Mouse (Mus musculus) embryo, embryonic 10.5 days (tissue): ENCODE measurements around the gene Mrps9.

Experiments
- DNase-seq: peaks from one replicate; pipeline ENCODE4 v3.0.0-alpha.2; 2015; ENCODE audit warnings: low spot score

Gene Mrps9

GRCm38 (mm10) chr1:42906696-42907095 lies 55.7 kb downstream of the Mrps9 start:
- DNase-seq: no peak

DNA sequence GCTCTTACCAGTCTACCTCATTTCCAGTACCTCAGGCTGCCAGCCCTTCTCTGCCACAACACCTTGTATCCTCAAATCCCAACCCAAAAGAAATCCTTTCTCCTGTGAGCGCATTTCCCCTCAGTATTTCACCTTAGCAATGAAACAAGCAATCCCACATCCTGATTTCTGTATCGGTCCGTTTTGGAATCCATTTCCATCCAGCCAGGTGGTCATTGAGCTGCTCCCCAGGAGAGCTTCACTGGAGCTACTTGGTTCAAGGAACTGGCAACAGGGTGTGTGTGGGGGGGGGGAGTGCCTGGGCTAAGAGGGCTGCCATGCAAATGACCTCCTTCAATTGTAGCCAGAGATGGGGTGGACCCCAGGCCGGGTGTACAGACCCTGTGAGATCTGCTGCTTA lies 56.1 kb downstream of the Mrps9 start:
- DNase-seq: no peak

DNA sequence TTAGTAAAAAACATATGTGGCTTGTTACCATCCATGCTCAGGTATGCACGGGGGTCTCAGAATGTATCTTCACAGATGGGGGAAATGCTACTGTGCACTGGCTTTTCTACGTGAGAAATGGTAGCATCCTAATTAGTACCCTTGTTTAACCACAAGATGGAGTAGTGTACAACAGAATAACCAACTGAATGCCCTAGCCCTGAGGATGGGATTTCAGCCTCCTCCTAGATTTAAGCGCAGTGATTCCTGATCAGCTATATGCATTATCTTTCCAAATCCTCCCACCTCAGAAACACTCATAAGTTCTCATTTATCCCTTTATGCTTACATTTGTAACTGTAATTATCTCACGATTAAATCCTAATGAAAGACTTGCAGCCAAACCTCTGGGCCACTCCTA lies 64.0 kb downstream of the Mrps9 start:
- peak; percentile 76 for DNase-seq

DNA sequence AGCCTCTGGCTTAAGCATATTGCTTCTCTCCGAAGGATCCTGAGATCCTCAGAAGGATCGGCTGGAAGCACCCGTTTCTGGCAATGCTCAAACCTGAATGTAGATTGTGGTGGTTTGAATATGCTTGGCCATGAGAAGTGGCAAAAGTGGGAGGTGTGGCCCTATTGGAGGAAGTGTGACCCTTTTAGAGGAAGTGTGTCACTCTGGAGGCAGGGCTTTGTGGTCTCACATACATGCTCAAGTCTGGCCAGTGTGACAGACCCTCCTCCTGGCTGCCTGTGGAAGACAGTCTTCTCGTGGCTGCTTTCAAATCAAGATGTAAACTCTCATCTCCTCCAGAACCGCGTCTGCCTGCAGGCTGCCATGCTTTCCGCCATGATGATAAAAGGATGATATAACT lies 65.7 kb downstream of the Mrps9 start:
- no peak for DNase-seq

DNA sequence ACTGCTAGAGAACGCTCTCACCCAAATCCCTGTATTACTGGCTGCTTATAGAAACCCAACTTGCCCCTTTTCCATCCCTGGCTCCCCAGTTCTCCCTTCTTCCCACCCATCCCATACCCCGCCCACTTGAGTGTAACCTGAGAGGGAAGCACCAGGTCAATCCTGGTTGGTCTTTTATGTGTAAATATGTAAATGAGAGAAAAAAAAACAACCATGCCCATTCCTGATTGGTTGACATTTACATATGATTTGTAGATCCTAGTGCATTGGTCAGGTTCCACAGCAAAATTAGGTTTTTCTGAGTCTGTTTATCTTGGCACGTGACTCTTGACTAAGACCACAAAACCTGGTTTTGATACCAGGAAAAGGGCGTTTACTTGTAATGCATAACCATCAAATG lies 66.9 kb downstream of the Mrps9 start:
- peak; percentile 79 for DNase-seq

- DNase-seq: no peak
Measured at GRCm38 (mm10) chr1:42923924-42924323, 72.9 kb downstream of the Mrps9 start.

DNA sequence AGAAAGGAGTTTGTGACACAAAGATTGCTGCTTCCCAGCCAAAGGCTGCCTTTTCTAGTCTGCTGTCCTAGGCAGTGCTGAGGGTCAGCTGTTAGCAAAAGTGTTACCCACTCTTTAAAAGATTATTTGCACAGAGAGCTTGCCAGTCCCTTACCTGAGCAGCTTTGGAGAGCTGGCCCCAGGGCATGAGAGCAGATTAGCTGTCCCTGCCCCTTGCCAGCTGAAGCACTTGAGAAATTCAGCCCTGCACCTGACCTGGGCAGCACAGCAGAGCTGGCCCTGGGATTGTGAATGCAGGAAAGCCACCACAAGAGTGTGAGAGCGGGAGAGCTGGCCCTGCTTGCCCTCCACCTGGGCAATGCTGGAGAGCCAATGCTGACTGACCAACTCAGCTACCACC lies 82.6 kb downstream of the Mrps9 start:
- no peak for DNase-seq

- DNase-seq: no peak
Measured at GRCm38 (mm10) chr1:42948486-42948885, 97.5 kb downstream of the Mrps9 start.

GRCm38 (mm10) chr1:42952734-42953481 lies 101.9 kb downstream of the Mrps9 start, which contains the start of gene Gpr45:
Gene Gpr45 (plus strand): TSS chr1:42952872.
- peak; percentile 73 for DNase-seq

GRCm38 (mm10) chr1:42953482-42953822 lies 102.4 kb downstream of the Mrps9 start:
- DNase-seq: no peak
